Mouse (Mus musculus): ENCODE data around the gene Bdp1. TPM values are rescaled to one million over a fixed set of nuclear protein-coding genes. Genes with fewer than 3 reads are reported as not detected.

The Bdp1 gene
- polyA plus RNA-seq, 1 experiment from 2014 or later, result 30.8 TPM

DNA sequence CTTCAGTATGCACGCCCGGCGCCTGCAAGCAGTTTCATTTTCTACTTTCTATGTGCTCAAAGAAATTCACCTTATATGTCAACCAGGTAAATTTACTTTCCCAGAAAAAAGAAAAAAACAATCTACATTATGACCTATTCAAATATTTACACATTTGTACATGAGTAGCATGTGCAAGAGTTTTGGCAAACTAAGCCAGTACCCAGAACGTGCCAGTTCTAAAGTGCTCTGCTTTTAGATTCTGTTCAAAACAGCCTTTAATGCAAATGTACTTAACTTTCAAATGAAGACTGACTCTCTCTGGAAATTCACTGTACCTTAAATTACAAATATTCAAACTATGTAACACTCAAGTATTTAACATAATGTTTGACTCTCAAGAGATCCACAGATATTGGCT, 114.3 kb downstream of the Bdp1 start:
- Histone ChIP-seq H3K4me3 (replicated peaks) (no peak overlapping the region), H3K27ac (no peak overlapping the region), H3K9ac (no peak overlapping the region), H3K36me3 (peaks cover 51% of the 10 kb centered on the region), H3K9me3 (replicated peaks) (no peaks in the 10 kb centered on the region), H3K4me2 (no peak overlapping the region), H3K4me1 (no peaks in the 10 kb centered on the region), H3K27me3 (no peaks in the 10 kb centered on the region)
- 95% methylated on average over 4 of the region's 4 CpGs for WGBS
- no peak for ATAC-seq (replicated peaks; ENCODE audit: low FRiP score)

DNA sequence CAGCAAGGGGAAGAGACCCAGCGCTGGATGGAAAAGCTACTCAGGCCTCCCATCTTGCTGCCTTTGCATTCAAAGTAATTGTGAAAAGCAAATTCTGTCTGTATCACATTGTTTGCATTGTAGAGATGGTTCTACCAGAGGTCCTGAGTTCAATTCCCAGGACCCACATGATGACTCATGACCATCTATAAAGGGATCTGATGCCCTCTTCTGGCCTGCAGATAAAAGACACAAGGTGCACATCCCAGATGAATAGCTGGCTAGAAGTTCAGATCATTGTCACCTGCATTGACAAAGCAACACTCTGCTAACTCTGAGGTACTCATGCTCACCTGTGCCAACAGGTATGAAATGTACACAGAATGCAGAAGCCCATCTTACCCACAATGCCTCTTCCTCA, 120.5 kb downstream of the Bdp1 start:
- H3K4me1 ChIP-seq, result no peaks in the 10 kb centered on the region
- ATAC-seq (replicated peaks; ENCODE audit: low FRiP score), result no peak
- H3K4me3 ChIP-seq (replicated peaks), result no peak overlapping the region
- no peak overlapping the region for H3K27ac ChIP-seq
- H3K9ac ChIP-seq, result no peak overlapping the region
- no peaks in the 10 kb centered on the region for H3K27me3 ChIP-seq
- peaks cover 23% of the 10 kb centered on the region for H3K36me3 ChIP-seq
- no peak overlapping the region for H3K4me2 ChIP-seq
- no peaks in the 10 kb centered on the region for H3K9me3 ChIP-seq (replicated peaks)
- 97% methylated on average over 1 of the region's 1 CpGs for WGBS

DNA sequence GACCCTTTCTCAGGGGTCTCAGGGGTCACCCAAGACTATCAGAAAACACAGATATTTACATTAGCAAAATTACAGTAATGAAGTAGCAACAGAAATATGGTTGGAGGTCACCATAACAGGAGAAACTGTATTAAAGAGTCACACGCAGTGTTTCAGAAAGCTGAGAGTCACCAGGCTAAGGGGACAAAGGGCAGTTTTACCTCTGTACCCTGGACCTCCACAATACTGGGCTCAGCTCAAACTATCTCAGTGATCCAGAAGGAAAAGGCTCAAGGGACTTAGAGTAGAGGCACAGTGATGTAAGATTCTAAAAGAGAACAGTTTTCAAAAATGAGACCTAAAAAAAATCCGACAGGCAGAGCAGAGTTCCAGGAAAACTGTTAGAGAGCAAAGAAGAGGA, 124.5 kb downstream of the Bdp1 start:
- Histone ChIP-seq H3K4me3 (replicated peaks) (no peak overlapping the region), H3K9ac (no peak overlapping the region), H3K4me2 (no peak overlapping the region), H3K27me3 (no peaks in the 10 kb centered on the region), H3K27ac (0 out of 2 replicates have a peak overlapping the region, but pooled peaks have one; percentile 6), H3K4me1 (no peaks in the 10 kb centered on the region), H3K9me3 (replicated peaks) (no peaks in the 10 kb centered on the region), H3K36me3 (peaks cover 23% of the 10 kb centered on the region)
- 72% methylated on average over 2 of the region's 2 CpGs for WGBS
- no peak for ATAC-seq (replicated peaks; ENCODE audit: low FRiP score)

DNA sequence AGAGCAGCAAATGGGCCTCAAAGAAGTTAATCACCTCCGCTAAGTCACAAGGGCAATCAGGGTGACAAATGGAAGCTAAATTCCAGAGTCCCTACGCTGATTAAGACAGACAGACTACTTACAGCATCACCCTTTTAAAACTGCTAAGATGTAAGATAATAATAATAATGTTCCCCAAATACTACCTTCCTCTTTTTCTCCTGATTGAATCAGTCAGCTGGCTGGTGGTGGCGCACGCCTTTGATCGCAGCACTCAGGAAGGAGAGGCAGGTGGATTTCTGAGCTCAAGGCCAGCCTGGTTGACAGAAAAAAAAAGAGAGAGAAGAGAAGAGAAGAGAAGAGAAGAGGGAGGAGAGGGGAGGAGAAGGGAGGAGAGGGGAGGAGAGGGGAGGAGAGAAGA, 133.8 kb downstream of the Bdp1 start:
- H3K9me3 ChIP-seq (replicated peaks), result no peaks in the 10 kb centered on the region
- no peaks in the 10 kb centered on the region for H3K4me1 ChIP-seq
- H3K4me3 ChIP-seq (replicated peaks), result no peak overlapping the region
- H3K9ac ChIP-seq, result no peak overlapping the region
- no peak for ATAC-seq (replicated peaks; ENCODE audit: low FRiP score)
- H3K4me2 ChIP-seq, result no peak overlapping the region
- H3K36me3 ChIP-seq, result peaks cover 51% of the 10 kb centered on the region
- H3K27ac ChIP-seq, result no peak overlapping the region
- no peaks in the 10 kb centered on the region for H3K27me3 ChIP-seq
- 85% methylated on average over 5 of the region's 5 CpGs for WGBS

Other genes with a start within 250 kb of the Bdp1 start
- 0.93 and 4.7 TPM in 2 replicates for gene Cartpt, start 203.0 kb downstream of the Bdp1 start, polyA plus RNA-seq (2015; fragmentation: Nextera tagmentation; extraction: Ambion mirVana)
- gene Mccc2, start 88.4 kb downstream of the Bdp1 start, polyA plus RNA-seq (2015; fragmentation: Nextera tagmentation; extraction: Ambion mirVana), result 48.8 and 51.0 TPM in 2 replicates
- gene Serf1, start 3.9 kb upstream of the Bdp1 start, polyA plus RNA-seq (2015; fragmentation: Nextera tagmentation; extraction: Ambion mirVana), result 191 and 202 TPM in 2 replicates
- gene Smn1, start 20.8 kb upstream of the Bdp1 start, polyA plus RNA-seq (2015; fragmentation: Nextera tagmentation; extraction: Ambion mirVana), result 59.9 and 64.0 TPM in 2 replicates
- 0.45 and 0.58 TPM in 2 replicates for gene Naip2, start 98.0 kb upstream of the Bdp1 start, polyA plus RNA-seq (2015; fragmentation: Nextera tagmentation; extraction: Ambion mirVana)
- 0.59 and 0.69 TPM in 2 replicates for gene Naip5, start 142.3 kb upstream of the Bdp1 start, polyA plus RNA-seq (2015; fragmentation: Nextera tagmentation; extraction: Ambion mirVana)
- gene Naip6, start 213.6 kb upstream of the Bdp1 start, polyA plus RNA-seq (2015; fragmentation: Nextera tagmentation; extraction: Ambion mirVana), result 0.21 and 0.37 TPM in 2 replicates